Mouse (Mus musculus) kidney, postnatal 0 days (tissue): ENCODE measurements at regions not wholly inside any gene's neighbourhood (a gene's known extent, or its start where the extent isn't known, plus 50 kb on each side); places are given as distances from the start of the nearest gene placed in this dataset.
"Not testable (repeated sequence)": the region's sequence is repeated elsewhere in the genome, so short reads cannot be mapped to it uniquely, and the experiment has no call there.

ENCODE experiments used
- ATAC-seq: fragments of 200-750 bp; cut with Nextera tagmentation; replicated peaks from 2 replicates; pipeline ENCODE4 v1.8.0; 2017; ENCODE audit warnings: low read depth, moderate number of reproducible peaks, moderate TSS enrichment, moderate library complexity; ENCODE audit not compliant: low FRiP score
- DNase-seq: peaks from one replicate; pipeline ENCODE4 v3.0.0-alpha.2; 2016; ENCODE audit warnings: low spot score
- H3K27ac ChIP-seq: fragments of 300-500 bp; sonication (generic); 2 replicates; pipeline ENCODE4 v1.5.1; 2014; ENCODE audit warnings: mild to moderate bottlenecking
- H3K27me3 ChIP-seq: fragments of 300-500 bp; sonication (generic); 2 replicates; pipeline ENCODE4 v1.6.1; 2014; ENCODE audit warnings: low read length, mixed read lengths; ENCODE audit not compliant: insufficient read depth
- H3K36me3 ChIP-seq: fragments of 300-500 bp; sonication (generic); 2 replicates; pipeline ENCODE4 v1.6.1; 2014; ENCODE audit warnings: low read length, mixed read lengths; ENCODE audit not compliant: insufficient read depth
- H3K4me1 ChIP-seq: fragments of 300-500 bp; sonication (generic); replicated peaks from 2 replicates; pipeline ENCODE4 v1.6.1; 2014; ENCODE audit warnings: antibody characterized with exemption, low read length, mixed read lengths; ENCODE audit not compliant: insufficient read depth
- H3K4me2 ChIP-seq: fragments of 300-500 bp; sonication (generic); 2 replicates; pipeline ENCODE4 v1.6.1; 2014; ENCODE audit warnings: mild to moderate bottlenecking, low read length, moderate library complexity, mixed read lengths
- H3K4me3 ChIP-seq: fragments of 300-500 bp; sonication (generic); replicated peaks from 2 replicates; pipeline ENCODE4 v1.5.1; 2014; ENCODE audit warnings: low read depth, low read length
- H3K9ac ChIP-seq: fragments of 300-500 bp; sonication (generic); 2 replicates; pipeline ENCODE4 v1.6.1; 2014; ENCODE audit warnings: low read depth, low read length
- H3K9me3 ChIP-seq: fragments of 300-500 bp; sonication (generic); replicated peaks from 2 replicates; pipeline ENCODE4 v1.6.1; 2016; ENCODE audit warnings: low read length, inconsistent platforms, mixed read lengths
- CTCF ChIP-seq: IDR thresholded peaks from 2 replicates; pipeline ENCODE4 v1.5.1; 2016; ENCODE audit warnings: antibody characterized with exemption, low read depth, mild to moderate bottlenecking, moderate library complexity
- WGBS: fragments of 180-500 bp; shearing (Covaris S2); extraction: QIAGEN DNeasy Blood & Tissue Kit; methylation state at CpG from one replicate; pipeline ENCODE4 v1.1.7; 2014; 5-methylcytosine and 5-hydroxymethylcytosine counted together

GRCm38 (mm10) chr3:22285904-22286303 lies 209.5 kb downstream of the Tbl1xr1 start:
- Histone ChIP-seq H3K9me3 (no peaks in the 10 kb centered on the region), H3K9ac (no peak overlapping the region), H3K27me3 (no peaks in the 10 kb centered on the region), H3K36me3 (no peaks in the 10 kb centered on the region), H3K27ac (no peak overlapping the region), H3K4me3 (no peak overlapping the region), H3K4me2 (no peak overlapping the region), H3K4me1 (no peaks in the 10 kb centered on the region)
- 99% methylated on average over 2 of the region's 2 CpGs for WGBS
- DNase-seq = no peak
- ATAC-seq = no peak
- no peak for TF ChIP-seq CTCF

- Histone ChIP-seq H3K27me3 (no peaks in the 10 kb centered on the region), H3K4me2 (no peak overlapping the region), H3K9ac (no peak overlapping the region), H3K4me1 (no peaks in the 10 kb centered on the region), H3K27ac (no peak overlapping the region), H3K36me3 (no peaks in the 10 kb centered on the region), H3K4me3 (no peak overlapping the region), H3K9me3 (no peaks in the 10 kb centered on the region)
- ATAC-seq (no peak), DNase-seq (no peak)
- 79% methylated on average over 3 of the region's 3 CpGs for WGBS
- no peak for TF ChIP-seq CTCF
Observed at GRCm38 (mm10) chr3:22293466-22293865, 217.0 kb downstream of the Tbl1xr1 start.

GRCm38 (mm10) chr3:22294081-22294480 lies 217.6 kb downstream of the Tbl1xr1 start:
- not testable (repeated sequence) for H3K4me2 ChIP-seq, H3K36me3 ChIP-seq, H3K27ac ChIP-seq, ATAC-seq, H3K27me3 ChIP-seq, H3K4me1 ChIP-seq, DNase-seq, H3K9ac ChIP-seq, H3K9me3 ChIP-seq, H3K4me3 ChIP-seq
- 93% methylated on average over 1 of the region's 1 CpGs for WGBS

- ATAC-seq, H3K9me3 ChIP-seq, H3K9ac ChIP-seq, H3K36me3 ChIP-seq, H3K4me3 ChIP-seq, DNase-seq, H3K4me1 ChIP-seq, H3K27me3 ChIP-seq, H3K4me2 ChIP-seq, H3K27ac ChIP-seq: not testable (repeated sequence)
- 94% methylated on average over 1 of the region's 1 CpGs for WGBS
Observed at GRCm38 (mm10) chr3:22296925-22297324, 220.5 kb downstream of the Tbl1xr1 start.

- not testable (repeated sequence) for H3K36me3 ChIP-seq, H3K9ac ChIP-seq, H3K9me3 ChIP-seq, DNase-seq, H3K27ac ChIP-seq, H3K4me2 ChIP-seq, H3K27me3 ChIP-seq, H3K4me3 ChIP-seq, H3K4me1 ChIP-seq, ATAC-seq
- WGBS = 85% methylated on average over 1 of the region's 1 CpGs
Observed at GRCm38 (mm10) chr3:22297831-22298230, 221.4 kb downstream of the Tbl1xr1 start.

GRCm38 (mm10) chr3:22300553-22300952 lies 224.1 kb downstream of the Tbl1xr1 start:
- Histone ChIP-seq H3K4me3 (no peak overlapping the region), H3K4me1 (no peaks in the 10 kb centered on the region), H3K4me2 (no peak overlapping the region), H3K9ac (no peak overlapping the region), H3K36me3 (no peaks in the 10 kb centered on the region), H3K27me3 (no peaks in the 10 kb centered on the region), H3K27ac (no peak overlapping the region), H3K9me3 (no peaks in the 10 kb centered on the region)
- WGBS = 90% methylated on average over 5 of the region's 5 CpGs
- no peak for DNase-seq
- ATAC-seq = no peak
- no peak for TF ChIP-seq CTCF

GRCm38 (mm10) chr3:22301991-22302517 lies 225.6 kb downstream of the Tbl1xr1 start:
- H3K4me1 ChIP-seq = no peaks in the 10 kb centered on the region
- no peak overlapping the region for H3K9ac ChIP-seq
- H3K9me3 ChIP-seq = no peaks in the 10 kb centered on the region
- WGBS = 28% methylated on average over 5 of the region's 5 CpGs
- no peaks in the 10 kb centered on the region for H3K27me3 ChIP-seq
- H3K4me3 ChIP-seq = no peak overlapping the region
- ATAC-seq = peak; percentile 21; the same call in 1 of the 2 replicates
- H3K36me3 ChIP-seq = no peaks in the 10 kb centered on the region
- DNase-seq = peak; percentile 54
- H3K4me2 ChIP-seq = no peak overlapping the region
- no peak for TF ChIP-seq CTCF
- H3K27ac ChIP-seq = no peak overlapping the region
